Mouse (Mus musculus): ENCODE measurements around the gene Slc25a11.

Gene Slc25a11

DNA sequence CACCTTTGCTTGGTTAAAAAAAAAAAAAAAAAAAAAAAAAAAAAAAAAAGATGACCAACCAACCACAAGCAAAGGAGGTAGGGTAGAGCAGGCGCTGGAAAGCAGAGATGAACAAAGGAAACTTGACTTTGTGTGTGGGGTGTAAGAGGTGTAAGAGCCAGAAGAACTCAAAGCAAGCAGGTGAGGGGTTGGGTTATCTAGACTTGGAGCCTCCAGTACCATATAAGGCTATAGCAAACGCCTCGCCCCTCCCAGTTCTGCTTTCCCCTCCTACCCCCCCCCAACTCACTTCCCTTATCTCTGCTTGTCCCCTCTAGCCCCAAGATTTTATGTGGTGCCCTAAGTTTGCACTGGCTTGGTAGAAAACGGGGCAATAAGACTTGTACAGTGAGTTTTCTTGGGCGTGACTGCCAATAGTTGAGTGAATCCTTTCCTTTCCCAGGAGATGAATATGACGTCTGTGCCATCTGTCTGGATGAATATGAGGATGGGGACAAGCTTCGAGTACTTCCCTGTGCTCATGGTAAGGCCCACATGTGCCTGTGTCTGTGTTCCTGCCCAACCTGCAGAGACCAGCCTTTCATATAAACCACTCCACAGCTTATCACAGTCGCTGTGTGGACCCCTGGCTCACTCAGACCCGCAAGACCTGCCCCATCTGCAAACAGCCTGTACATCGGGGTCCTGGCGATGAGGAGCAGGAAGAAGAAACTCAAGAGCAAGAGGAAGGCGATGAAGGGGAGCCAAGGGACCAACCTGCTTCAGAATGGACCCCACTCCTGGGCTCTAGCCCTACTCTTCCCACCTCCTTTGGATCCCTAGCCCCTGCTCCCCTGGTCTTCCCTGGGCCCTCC is 3.3 kb upstream of the Slc25a11 start:
- no peak for DNase-seq (ENCODE audit: low read depth)

DNA sequence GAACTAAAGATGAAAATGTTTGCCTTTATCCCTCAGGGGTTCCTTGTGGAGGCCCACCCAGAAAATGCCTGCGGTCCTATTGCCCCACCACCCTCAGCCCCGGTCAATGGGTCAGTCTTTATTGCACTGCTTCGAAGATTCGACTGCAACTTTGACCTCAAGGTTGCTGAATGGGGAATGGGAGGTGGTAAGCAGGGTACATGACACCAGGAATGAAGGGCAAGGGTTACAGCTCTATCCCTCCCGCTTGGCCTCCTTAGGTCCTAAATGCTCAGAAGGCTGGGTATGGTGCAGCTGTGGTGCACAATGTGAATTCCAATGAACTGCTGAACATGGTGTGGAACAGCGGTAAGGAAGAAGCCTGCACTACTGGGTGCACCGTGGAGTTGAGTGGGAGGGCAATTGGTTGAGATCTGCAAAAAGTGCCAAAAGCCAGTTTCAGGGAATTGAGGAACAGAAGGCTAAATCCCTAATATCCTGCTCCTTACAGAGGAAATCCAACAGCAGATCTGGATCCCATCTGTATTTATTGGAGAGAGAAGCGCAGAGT is 2.0 kb upstream of the Slc25a11 start:
- no peak for DNase-seq (ENCODE audit: low read depth)

DNA sequence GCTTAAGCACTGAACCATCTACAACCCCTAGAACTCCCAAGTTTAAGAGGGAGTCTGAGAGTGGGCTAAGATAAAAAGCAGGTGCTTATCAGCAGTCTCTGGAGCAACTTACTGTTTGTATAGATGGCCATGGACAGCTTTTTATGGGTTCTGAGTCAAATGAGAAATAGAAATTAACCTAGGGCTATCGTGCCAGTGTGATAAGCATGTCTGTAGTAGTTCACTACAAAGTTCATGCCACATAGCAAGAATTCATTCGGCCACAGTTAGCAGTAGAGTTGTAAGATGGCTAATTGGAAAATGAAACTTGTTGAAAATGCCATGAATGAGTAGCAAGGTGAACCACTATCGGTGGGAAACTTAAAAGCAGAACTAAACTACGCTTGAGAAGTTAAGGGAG is 1.2 kb upstream of the Slc25a11 start:
- DNase-seq (ENCODE audit: low read depth) = no peak

DNA sequence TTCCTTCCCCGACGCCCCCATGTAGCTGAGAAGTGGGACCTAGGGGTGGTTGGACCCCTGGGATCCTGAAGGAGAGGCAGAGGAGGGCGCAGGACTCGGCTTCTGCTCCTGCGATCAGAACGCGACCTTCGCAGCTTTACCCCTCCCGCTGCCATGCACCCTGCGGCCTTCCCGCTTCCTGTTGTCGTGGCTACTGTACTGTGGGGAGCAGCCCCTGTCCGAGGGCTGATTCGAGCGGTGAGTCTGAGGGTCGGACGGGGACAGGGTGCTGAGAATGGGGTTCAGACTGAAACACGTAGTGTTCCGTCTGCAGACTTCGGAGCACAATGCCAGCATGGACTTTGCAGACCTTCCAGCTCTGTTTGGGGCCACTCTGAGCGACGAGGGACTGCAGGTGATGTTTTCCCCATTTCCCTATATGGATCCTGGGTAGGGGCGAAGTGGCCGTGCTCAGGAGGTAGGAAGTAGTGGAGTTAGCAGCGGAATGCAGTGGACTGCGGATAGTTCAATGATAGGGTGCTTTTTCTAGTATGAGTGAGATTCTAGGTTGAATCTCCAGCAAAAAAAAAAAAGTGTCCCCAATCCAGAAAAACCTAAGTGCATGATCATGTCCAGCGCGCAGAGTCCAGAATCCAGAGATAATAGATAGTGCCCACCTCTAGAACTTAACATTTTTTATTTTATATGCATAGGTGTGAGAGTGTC is 589 bp upstream of the Slc25a11 start:
- no peak for DNase-seq (ENCODE audit: low read depth)

DNA sequence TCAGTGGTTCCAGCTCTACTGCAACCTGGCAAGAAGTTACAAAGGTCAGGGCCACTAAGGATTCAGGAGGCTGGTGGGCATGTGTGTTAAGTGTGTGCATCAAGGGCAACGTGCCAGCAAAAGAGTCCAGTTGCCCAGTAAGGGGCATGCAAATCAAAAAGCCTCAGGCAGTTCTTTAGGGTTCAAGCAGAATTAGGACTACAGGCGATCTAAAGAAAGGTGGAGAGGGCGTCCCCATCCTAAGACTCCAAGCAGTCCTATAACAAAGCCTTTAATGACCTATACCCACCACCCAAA is 1.1 kb downstream of the Slc25a11 start:
- no peak for DNase-seq (ENCODE audit: low read depth)

DNA sequence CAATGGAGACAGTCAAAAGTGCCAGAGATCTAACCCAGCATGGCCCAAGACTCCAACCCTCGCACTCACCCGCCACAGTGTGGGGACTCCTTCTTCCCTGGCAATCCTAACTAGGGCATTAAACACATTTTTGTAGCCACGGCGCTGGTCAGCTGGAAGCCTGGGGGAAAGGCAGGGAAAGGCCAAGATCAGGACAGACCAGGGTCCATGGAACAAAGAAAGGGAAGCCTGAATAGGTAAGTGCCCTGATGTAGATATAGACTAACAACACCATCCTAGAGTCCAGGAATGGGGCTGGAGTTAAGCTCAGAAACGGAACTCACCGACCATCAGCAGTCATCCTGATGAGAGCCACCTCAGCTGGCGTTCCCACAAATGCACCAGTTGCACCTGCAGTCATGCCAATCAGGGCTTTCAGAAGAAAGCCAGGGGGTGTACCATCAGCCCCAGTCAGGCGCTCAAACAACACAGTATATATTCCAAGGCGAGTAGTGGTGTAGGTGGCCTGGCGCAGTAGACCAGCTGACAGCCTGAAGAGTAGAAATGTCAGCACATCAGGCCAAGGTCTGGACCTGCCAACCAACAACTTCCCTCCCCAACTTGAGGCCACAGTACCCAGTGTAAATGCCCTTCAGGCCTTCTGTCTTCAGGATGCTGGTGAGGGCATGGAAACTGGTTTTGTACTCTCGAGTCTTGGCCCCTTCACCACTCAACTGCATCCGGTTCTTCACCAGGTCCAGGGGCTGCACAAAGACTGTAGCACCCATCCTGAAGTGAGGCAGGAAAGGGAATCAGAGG is 1.6 kb downstream of the Slc25a11 start:
- no peak for DNase-seq (ENCODE audit: low read depth)

DNA sequence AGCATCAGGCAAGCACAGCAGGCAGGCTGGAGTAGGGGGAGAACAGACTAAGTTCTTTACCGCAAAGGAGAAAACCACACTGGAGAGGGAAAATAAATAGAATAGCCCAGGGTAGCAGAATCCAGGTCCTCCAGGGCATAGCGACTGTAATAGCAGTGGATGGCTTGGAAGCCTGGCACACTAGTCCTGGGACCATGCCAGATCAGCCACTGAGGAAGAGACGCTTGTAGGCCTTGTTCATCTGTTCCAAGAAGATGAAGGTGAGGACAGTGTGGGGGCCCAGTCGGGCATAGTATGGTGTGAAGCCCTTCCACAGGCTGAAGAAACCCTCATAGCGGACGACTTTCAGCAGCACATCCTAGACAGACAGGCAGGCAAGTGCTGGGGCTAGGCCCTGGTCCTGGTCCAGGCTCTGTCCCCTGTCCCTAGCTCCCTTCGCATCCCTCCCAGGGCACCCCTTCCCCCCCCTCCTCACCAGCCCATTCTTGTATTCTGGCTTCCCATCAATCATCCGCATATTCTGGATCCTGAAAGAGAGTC is 2.6 kb downstream of the Slc25a11 start:
- DNase-seq (ENCODE audit: low read depth) = no peak

DNA sequence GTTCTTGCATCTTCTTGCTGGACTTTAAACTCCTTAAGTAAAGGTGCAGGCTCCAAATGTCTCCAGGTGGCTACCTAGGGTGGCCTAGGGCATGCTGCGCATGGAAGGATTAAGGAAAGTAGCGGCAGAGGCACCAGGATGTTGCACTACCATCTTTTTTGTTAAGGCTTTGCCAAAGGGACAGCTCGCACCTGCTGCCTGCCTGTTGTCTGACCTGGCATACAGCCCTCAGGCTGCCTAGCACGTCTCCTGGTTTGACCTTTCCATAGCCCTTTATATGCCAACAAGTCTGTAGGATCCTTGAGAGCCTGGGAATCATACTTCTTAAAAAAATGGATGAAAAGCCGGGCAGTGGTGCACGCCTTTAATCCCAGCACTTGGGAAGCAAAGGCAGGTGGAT is 4.2 kb downstream of the Slc25a11 start:
- DNase-seq (ENCODE audit: low read depth) = no peak

DNA sequence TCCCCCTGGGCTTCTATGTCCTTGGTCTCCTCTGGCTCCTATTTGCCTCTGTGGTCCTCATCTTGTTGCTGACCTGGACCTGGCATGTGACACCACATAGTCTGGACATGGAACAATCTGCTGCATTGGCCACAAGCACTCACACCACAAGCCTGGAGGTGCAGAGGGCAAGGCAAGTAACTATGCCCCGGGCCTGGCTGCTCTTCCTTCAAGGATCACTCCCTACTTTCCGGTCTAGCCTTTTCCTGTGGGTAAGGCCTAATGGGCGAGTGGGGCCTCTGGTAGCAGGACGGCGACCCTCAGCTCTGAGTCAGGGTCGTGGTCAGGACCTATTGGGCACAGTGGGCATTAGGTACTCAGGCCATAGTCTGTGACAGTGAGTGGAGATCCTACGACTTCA is 6.0 kb downstream of the Slc25a11 start:
- no peak for DNase-seq (ENCODE audit: low read depth)

DNA sequence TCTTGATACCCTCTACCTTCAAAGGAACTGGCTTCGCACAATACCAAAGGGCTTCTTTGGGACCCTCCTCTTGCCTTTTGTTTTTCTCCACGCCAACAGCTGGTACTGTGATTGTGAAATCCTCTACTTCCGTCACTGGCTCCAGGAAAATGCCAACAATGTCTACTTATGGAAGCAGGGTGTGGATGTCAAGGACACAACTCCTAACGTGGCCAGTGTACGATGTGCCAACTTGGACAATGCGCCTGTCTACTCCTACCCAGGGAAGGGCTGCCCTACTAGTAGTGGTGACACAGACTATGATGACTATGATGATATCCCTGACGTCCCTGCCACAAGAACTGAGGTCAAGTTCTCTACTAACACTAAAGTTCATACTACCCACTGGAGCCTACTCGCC is 7.3 kb downstream of the Slc25a11 start:
- DNase-seq (ENCODE audit: low read depth) = no peak

DNA sequence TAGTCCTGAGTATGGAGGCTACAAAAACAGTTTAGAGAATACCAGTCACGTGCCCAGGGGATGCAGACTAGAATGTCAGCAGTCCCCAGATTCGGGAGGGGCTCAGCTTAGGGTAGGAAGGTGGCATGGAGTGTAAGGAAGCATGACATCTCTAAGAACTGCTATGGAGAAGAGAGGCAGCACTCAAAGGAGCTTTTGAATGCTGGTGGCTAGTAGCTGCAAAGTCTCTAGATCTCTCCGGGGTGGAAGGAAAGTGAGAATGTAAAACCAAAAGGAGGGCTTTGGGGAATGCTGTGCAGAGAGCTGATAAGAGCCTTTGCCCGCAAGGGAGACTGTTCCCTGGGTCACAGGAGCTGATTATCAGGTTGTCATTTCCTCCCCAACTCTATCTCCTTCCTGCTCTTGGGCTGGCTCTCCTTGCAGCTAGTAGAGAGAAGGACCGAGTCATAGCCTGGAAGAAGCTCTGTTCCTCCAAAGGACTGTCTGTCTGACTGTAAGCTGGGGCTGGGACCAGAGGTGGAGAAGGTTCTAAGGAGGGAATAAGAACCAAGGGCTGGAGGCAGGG is 8.5 kb downstream of the Slc25a11 start, which contains the start of gene Gp1ba:
Gene Gp1ba, plus strand, starts transcription at position 409 of the 565 bp plus-strand sequence.
- DNase-seq (ENCODE audit: low read depth) = no peak

DNA sequence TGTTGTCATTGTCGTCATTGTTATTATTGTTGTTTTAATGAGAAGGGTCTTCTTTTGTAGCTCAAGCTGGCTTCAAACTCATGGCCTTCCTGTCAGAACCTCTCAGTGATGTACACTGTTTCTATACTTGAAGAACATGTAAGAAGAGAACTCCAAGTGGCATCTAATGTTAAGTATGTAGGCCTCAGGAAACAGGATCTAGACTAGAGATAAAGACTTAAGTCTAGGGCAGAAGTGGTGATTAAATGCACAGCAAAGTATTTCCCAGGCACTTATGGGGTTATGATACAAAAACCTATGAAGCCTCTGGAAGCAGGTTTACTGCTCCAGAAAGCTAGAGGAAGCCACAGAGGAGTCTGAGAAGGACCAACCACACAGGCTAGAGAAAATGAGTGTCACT is 9.0 kb downstream of the Slc25a11 start:
- no peak for DNase-seq (ENCODE audit: low read depth)

DNA sequence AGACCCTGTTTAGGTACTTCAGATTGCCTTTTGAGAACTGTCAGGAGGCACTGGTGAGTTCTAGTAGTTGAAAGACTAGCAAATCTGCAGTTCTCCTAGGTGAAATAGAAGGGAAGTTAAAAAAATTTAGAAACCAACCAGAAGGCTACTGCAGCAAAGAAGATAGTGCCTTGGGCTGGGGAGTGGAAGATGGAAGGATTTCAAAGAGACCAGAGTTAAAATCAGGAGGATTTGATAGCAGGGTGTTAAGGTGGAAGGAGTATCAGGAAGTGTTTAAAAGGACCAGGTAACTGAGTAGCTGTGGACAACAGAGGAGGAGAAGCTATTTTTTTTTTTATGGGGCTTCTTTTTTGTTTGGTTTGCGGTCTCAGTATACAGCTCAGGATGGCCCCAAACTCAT is 9.5 kb downstream of the Slc25a11 start:
- no peak for DNase-seq (ENCODE audit: low read depth)

DNA sequence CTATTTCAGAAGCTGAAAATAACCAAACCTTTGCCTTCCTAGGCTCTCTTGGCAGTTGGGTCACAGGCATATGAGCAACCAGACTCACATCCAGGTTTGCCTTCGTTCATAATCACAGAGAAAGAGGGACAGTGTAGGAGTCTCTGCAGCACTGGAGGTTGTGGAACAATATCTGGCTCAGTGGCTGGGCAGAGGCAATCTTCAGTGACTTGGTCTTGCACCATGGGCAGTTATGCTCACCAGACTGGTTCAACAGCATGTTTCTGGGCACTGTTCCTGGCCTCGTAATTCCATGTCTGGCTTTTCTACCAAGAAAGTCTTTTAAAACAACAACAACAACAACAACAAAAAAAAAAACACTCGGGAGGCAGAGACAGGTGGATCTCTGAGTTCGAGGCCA is 11.7 kb downstream of the Slc25a11 start:
- DNase-seq (ENCODE audit: low read depth) = no peak

DNA sequence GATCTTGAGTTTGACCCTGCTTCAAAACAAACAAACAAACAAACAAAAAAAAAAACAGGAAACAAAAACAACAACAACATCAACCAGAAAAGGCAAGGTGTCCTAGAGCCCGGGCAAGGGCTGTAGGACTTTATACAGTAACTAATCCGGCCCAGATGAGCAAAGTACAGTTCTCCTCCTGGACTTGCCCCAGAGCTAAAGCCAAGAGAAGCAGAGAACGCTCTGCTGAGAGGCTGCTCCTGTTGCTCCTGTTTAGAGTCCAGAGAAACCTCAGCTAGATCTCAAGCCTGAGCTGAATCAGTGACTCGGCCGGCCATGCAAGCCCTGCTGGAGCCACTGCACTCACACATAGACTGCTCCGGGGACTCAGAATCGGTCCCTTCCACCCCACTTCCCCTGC is 17.1 kb downstream of the Slc25a11 start:
- DNase-seq (ENCODE audit: low read depth) = no peak

DNA sequence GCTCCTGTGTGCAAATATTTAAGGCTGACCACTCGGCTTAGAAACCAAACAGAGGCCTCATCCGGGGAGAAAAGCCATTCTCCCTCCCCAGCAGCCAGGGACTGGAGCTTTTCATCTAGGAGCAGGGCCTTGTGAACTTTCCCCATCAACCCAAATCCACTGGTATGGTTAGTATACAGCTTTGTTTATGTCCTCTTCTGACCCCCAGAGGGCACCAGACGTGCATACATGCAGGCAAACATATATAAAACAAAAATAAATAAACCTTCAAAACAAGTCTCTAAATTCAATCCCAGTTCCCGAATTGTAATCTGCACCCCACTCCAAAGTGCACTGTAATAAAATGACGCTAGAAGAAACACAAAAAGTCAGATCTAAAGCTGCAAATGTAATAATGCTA is 17.7 kb downstream of the Slc25a11 start:
- no peak for DNase-seq (ENCODE audit: low read depth)

DNA sequence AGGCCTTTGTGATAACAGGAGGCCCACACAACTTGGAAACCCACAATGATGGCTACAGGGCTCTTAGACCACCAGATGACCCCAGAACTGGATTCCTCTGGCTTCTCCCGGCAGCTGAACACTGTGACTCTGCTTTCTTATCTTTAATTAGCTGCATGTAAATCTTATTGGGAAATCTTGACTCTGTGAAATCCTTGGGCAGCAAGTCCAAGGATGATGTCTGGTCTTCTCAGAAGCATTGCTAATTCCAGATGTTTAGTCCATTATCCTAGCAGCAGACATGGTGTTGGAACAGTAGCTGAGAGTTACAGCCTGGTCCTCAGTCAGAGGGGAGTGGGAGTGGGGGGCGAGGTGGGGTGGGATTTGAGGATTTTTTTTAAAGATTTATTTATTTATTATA is 18.8 kb downstream of the Slc25a11 start:
- DNase-seq (ENCODE audit: low read depth) = no peak

DNA sequence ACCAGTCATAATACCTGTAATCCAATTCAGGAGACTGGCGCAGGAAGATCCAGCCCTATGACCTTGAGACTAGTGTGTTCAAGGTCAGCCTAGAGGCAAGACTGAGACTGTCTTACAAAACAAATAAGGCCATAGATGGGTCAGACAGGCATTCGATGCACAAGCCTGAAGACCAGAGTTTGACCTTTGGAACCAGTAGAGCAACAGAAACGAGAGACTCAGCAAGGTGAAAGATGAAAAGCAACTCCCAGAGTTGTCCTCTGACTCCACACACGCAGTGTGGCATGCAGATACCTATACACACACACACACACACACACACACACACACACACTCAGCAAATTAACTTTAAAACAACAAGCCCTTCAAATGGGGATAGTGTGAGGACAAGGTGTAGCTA is 20.4 kb downstream of the Slc25a11 start:
- DNase-seq (ENCODE audit: low read depth) = no peak

DNA sequence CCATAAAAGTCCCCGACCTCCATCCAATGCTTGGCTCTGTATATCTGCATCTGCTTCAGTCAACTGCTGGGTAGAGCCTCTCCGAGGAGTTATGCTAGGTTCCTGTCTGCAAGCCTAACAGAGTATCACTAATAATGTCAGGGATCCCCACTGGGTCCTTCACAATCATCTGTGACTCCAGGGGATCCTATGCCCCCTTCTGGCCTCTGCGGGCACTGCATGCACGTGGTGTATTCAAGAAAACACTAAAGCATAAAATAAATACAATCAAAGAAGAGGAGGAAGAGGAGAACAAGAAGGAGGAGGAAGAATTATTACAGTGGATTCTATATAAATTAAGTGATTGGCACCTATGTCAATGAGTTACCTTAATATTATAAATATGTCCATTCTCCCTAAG is 21.8 kb downstream of the Slc25a11 start:
- DNase-seq (ENCODE audit: low read depth) = peak; percentile 65

DNA sequence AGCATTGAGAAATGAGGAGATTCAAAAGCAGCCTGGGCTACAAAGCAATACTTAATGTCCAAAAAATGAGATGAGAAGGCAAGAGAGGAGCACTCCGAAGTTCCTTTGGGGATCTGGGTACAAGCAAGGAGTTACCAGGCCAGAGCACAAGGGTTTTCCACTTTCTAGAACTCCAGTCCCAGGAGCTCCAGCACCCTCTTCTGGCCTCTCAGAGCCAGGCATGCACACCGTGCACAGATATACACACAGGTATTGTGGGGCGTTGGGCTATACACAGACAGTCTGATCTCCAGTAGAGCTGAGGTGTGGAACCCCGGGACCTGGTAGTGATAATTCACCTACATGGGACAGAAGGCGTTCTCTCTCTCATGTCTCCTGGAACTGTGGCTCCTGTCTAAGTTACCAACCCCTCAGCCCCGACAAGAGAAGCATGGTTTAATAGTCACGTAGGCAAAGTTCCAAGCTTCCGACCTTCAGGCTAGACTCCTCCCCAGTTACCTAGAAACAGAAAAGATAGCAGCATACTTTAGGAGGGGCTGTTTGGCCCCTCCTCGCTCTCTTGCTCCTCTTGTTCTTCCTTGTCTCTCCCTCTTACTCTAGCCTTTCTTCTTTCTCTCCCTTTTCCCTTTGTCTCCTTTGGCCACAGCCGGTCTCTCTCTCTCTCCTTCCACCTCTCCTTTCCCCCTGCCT is 24.1 kb downstream of the Slc25a11 start:
- no peak for DNase-seq (ENCODE audit: low read depth)

All from c-Kit-positive CD71-positive TER-119-negative erythroid progenitor cells, embryonic 14.5 days (primary cell).